Mouse (Mus musculus) spleen, adult 2 months (tissue): ENCODE results near the gene Exosc3. TPM values are rescaled to one million over a fixed set of nuclear protein-coding genes. Genes with fewer than 3 reads are reported as not detected.

ENCODE experiments used
- DNase-seq, 2 experiments: peaks; one replicate each; pipeline versions ENCODE4 v3.0.0 to v3.0.0-alpha.2; 2012 to 2021; ENCODE audit warnings: low spot score in 2 of 2, low read depth in 1 of 2
- H3K27ac ChIP-seq: fragments of 200-500 bp; 2 replicates; pipeline ENCODE4 v1.5.1; 2012; ENCODE audit warnings: low read length, inconsistent platforms; ENCODE audit not compliant: insufficient read depth
- H3K27me3 ChIP-seq: fragments of 200-500 bp; 2 replicates; pipeline ENCODE4 v1.6.1; 2012; ENCODE audit warnings: mild to moderate bottlenecking, moderate library complexity, low read length, inconsistent platforms; ENCODE audit not compliant: control insufficient read depth, insufficient read depth
- H3K36me3 ChIP-seq: fragments of 200-500 bp; 2 replicates; pipeline ENCODE4 v1.6.1; 2012; ENCODE audit warnings: mild to moderate bottlenecking, low read length, inconsistent platforms; ENCODE audit not compliant: control insufficient read depth, insufficient read depth
- H3K4me1 ChIP-seq: fragments of 200-500 bp; 2 replicates; pipeline ENCODE4 v1.6.1; 2011; ENCODE audit warnings: inconsistent platforms; ENCODE audit not compliant: control insufficient read depth, insufficient read depth, insufficient read length
- H3K4me3 ChIP-seq: fragments of 200-500 bp; 2 replicates; pipeline ENCODE4 v1.5.1; 2011; ENCODE audit warnings: mild to moderate bottlenecking, inconsistent platforms; ENCODE audit not compliant: insufficient read depth, insufficient read length; ENCODE audit errors: extremely low read depth
- CTCF ChIP-seq: fragments of 200-500 bp; IDR thresholded peaks from 2 replicates; pipeline ENCODE4 v1.5.1; 2011; ENCODE audit warnings: mild to moderate bottlenecking, inconsistent platforms; ENCODE audit not compliant: insufficient read depth, insufficient read length, insufficient replicate concordance; ENCODE audit errors: extremely low read depth
- POLR2A ChIP-seq: fragments of 200-500 bp; IDR thresholded peaks from 2 replicates; pipeline ENCODE4 v1.6.1; 2011; ENCODE audit warnings: low read depth, low read length, inconsistent platforms
- WGBS: fragments of 180-500 bp; shearing (Covaris S2); methylation state at CpG from one replicate; pipeline ENCODE4 v1.1.7; 2018; 5-methylcytosine and 5-hydroxymethylcytosine counted together
- polyA plus RNA-seq: library from polyadenylated mRNA; depleted of rRNA; stranded (reverse); fragments of >200 nt; gene quantifications from 2 replicates; pipeline ENCODE4 v1.2.3, GENCODE M21; 2012

Exosc3 gene
- polyA plus RNA-seq, 1 experiment: 23.0 TPM

GRCm38 (mm10) chr4:45311056-45311455, 31.5 kb downstream of the Exosc3 start:
- H3K4me3 ChIP-seq: no peak overlapping the region
- TF ChIP-seq POLR2A: no peak
- TF ChIP-seq CTCF: no peak
- H3K36me3 ChIP-seq: peaks cover 13% of the 10 kb centered on the region
- H3K27ac ChIP-seq: no peak overlapping the region
- no peaks in the 10 kb centered on the region for H3K27me3 ChIP-seq
- no peaks in the 10 kb centered on the region for H3K4me1 ChIP-seq
- no peak for DNase-seq
- 95% methylated on average over 2 of the region's 2 CpGs for WGBS

DNA sequence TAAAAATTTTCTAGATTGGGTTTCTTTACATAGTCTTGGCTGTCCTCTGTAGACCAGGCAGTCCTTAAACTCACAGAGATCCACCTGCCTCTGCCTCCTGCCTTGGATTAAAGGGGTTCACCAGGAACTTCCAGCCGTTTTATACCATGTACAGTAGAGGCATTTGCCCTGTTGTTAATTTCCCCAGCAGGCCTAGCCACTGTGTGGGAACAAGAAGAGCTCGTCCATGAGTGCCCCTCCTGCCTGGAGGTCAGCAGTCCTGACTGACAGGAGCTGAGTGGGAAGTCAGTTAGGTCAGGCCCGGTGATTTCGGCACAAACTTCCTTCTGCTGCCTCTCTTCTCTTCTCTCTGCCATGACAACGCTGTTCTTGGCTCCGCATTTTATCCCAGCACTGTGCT, 33.9 kb downstream of the Exosc3 start:
- no peaks in the 10 kb centered on the region for H3K4me1 ChIP-seq
- H3K4me3 ChIP-seq: no peak overlapping the region
- H3K27me3 ChIP-seq: no peaks in the 10 kb centered on the region
- no peak overlapping the region for H3K27ac ChIP-seq
- WGBS: 91% methylated on average over 6 of the region's 6 CpGs
- H3K36me3 ChIP-seq: peaks cover 12% of the 10 kb centered on the region
- no peak for DNase-seq
- TF ChIP-seq POLR2A: no peak
- TF ChIP-seq CTCF: no peak

GRCm38 (mm10) chr4:45308046-45308445, 34.5 kb downstream of the Exosc3 start:
- H3K4me1 ChIP-seq: no peaks in the 10 kb centered on the region
- WGBS: 67% methylated on average over 11 of the region's 11 CpGs
- no peak overlapping the region for H3K27ac ChIP-seq
- H3K27me3 ChIP-seq: no peaks in the 10 kb centered on the region
- H3K4me3 ChIP-seq: no peak overlapping the region
- peak; percentile 9; the same call in 1 of the 2 replicates for TF ChIP-seq CTCF
- no peak for TF ChIP-seq POLR2A
- no peak for DNase-seq
- H3K36me3 ChIP-seq: peaks cover 12% of the 10 kb centered on the region

GRCm38 (mm10) chr4:45305536-45305935, 37.0 kb downstream of the Exosc3 start:
- Histone ChIP-seq H3K27ac (no peak overlapping the region), H3K4me3 (no peak overlapping the region), H3K27me3 (no peaks in the 10 kb centered on the region), H3K36me3 (peaks cover 18% of the 10 kb centered on the region), H3K4me1 (no peaks in the 10 kb centered on the region)
- WGBS: 97% methylated on average over 14 of the region's 14 CpGs
- DNase-seq: no peak
- TF ChIP-seq POLR2A (no peak), CTCF (no peak)

DNA sequence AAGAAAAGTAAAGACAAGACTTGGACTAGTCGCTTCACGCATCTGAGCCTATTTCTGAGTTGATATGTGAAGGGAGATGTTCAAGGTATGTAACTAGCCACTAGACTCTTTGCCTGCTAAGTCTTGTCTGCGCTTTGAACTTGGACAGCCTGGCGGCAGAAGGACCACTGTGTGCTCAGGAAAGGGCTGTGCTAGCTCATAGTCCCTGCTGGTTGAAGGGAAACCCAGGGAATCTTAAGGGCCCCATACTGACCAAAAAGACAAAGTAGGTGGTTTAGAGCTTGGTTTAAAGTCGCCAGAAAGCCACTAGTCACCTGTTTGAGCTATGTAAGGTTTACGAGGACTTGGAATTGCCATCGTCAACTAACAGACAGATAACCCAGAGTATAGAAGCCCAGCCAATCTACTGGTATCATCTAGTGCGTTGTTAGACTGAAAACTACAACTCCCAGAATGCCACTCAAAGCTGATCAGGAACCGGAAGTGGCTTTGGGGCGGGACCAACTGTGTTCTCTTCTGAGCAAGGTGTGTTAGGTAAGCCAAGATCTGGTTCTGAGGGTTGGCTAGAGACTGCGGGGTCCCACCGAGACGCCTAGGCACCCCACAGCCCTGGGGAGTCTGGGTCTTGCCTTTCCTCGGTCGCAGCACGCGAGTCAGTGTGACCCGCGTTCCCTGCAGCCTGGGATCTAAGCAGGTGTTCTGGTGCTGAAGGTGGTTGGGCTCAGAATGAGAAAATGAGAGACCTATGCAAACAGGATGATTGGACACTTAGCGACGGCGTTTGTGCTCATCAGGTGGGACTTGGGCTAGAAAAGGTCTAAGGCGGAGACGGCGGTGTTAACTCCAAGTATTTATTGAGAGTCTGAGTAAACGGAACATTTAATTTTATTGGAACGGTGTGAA, 45.6 kb downstream of the Exosc3 start, which contains the start of gene Trmt10b:
Trmt10b (plus strand) TSS at position 466 of the 903 bp plus-strand sequence.
- H3K4me1 ChIP-seq: peaks cover 3% of the 10 kb centered on the region; the same call in 1 of the 2 replicates
- peak; percentile 60 to 73 for DNase-seq
- peaks cover 4% of the 10 kb centered on the region; the same call in 1 of the 2 replicates for H3K36me3 ChIP-seq
- no peaks in the 10 kb centered on the region for H3K27me3 ChIP-seq
- TF ChIP-seq CTCF (no peak), POLR2A (no peak)
- no peak within 1 kb of the TSS for H3K27ac ChIP-seq
- H3K4me3 ChIP-seq: peak within 1 kb of the TSS; percentile 82
- 17% methylated on average over 27 of the region's 27 CpGs for WGBS

DNA sequence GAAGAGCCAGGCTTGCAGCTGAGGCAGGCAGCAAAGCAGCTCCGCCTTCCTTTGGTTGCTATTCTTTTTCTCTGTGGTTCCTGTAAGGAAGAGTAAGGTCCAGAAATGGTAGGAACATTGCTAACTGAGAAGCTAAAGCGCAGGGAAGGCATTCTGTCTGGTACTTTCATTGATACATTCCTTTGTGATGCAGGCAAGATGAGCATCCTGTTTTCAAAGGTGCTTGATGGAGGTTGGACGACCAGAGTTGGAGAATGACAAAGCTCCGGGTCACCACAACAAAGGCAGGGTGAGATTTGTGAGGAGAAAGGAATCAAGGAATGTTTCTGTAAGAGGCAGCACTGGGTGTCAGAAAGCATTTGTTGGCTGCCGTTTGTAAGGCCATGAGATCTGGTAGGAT, 54.6 kb downstream of the Exosc3 start:
- DNase-seq: no peak
- Histone ChIP-seq H3K4me3 (no peak overlapping the region), H3K4me1 (no peaks in the 10 kb centered on the region), H3K36me3 (no peaks in the 10 kb centered on the region), H3K27me3 (no peaks in the 10 kb centered on the region), H3K27ac (no peak overlapping the region)
- WGBS: 79% methylated on average over 5 of the region's 5 CpGs
- TF ChIP-seq POLR2A: no peak
- no peak for TF ChIP-seq CTCF

DNA sequence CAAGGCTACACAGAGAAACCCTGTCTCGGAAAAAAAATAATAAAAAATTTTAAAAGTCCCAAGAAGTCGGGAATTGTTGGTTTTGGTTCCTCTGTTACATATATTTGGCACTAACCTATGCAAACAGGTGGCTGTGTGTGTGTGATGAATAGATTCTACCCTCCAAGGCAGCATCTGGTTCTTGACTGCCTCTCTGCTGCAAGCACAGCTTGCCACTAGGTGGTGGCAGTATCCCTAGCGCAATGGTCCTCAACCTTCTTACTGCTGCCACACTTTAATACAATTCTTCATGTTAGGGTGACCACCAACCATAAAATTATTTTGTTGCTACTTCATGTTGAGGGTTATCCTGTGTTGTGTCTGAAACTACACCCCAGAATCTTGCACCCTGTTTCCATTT, 56.2 kb downstream of the Exosc3 start:
- H3K36me3 ChIP-seq: no peaks in the 10 kb centered on the region
- no peak overlapping the region for H3K4me3 ChIP-seq
- no peak for TF ChIP-seq POLR2A
- peak; percentile 41; the same call in 1 of the 2 replicates for TF ChIP-seq CTCF
- H3K4me1 ChIP-seq: no peaks in the 10 kb centered on the region
- H3K27ac ChIP-seq: no peak overlapping the region
- 46% methylated on average over 3 of the region's 3 CpGs for WGBS
- DNase-seq: no peak
- H3K27me3 ChIP-seq: no peaks in the 10 kb centered on the region
